Mouse (Mus musculus): ENCODE results near the gene Pigq.

The Pigq gene

GRCm38 (mm10) chr17:25925348-25925747, 19.4 kb downstream of the Pigq start:
- peak; percentile 61 for ATAC-seq (ENCODE audit: low TSS enrichment)

GRCm38 (mm10) chr17:25922120-25922519, 22.6 kb downstream of the Pigq start:
- no peak for ATAC-seq (ENCODE audit: low TSS enrichment)

- peak; percentile 88 for ATAC-seq (ENCODE audit: low TSS enrichment)
Observed at GRCm38 (mm10) chr17:25919786-25920642, 24.7 kb downstream of the Pigq start.

GRCm38 (mm10) chr17:25919144-25919785, 25.5 kb downstream of the Pigq start, which contains the start of gene Rab40c:
Gene Rab40c, minus strand, starts transcription at chr17:25919727.
- no peak for ATAC-seq (ENCODE audit: low TSS enrichment)

GRCm38 (mm10) chr17:25918037-25918750, 26.5 kb downstream of the Pigq start:
- no peak for ATAC-seq (ENCODE audit: low TSS enrichment)

- no peak for ATAC-seq (ENCODE audit: low TSS enrichment)
Observed at GRCm38 (mm10) chr17:25916931-25917647, 27.6 kb downstream of the Pigq start.

- no peak for ATAC-seq (ENCODE audit: low TSS enrichment)
Observed at GRCm38 (mm10) chr17:25914295-25914694, 30.4 kb downstream of the Pigq start.

GRCm38 (mm10) chr17:25913877-25914275, 30.9 kb downstream of the Pigq start:
- no peak for ATAC-seq (ENCODE audit: low TSS enrichment)

- peak; percentile 78 for ATAC-seq (ENCODE audit: low TSS enrichment)
Observed at GRCm38 (mm10) chr17:25913186-25913876, 31.4 kb downstream of the Pigq start.

- no peak for ATAC-seq (ENCODE audit: low TSS enrichment)
Observed at GRCm38 (mm10) chr17:25911816-25912215, 32.9 kb downstream of the Pigq start.

GRCm38 (mm10) chr17:25907640-25908039, 37.1 kb downstream of the Pigq start:
- ATAC-seq (ENCODE audit: low TSS enrichment), result peak; percentile 76; the same call in 1 of the 2 replicates

GRCm38 (mm10) chr17:25903061-25903460, 41.7 kb downstream of the Pigq start:
- no peak for ATAC-seq (ENCODE audit: low TSS enrichment)

GRCm38 (mm10) chr17:25900193-25900592, 44.5 kb downstream of the Pigq start:
- no peak for ATAC-seq (ENCODE audit: low TSS enrichment)

GRCm38 (mm10) chr17:25895891-25896290, 48.8 kb downstream of the Pigq start:
- no peak for ATAC-seq (ENCODE audit: low TSS enrichment)

GRCm38 (mm10) chr17:25895415-25895814, 49.3 kb downstream of the Pigq start:
- no peak for ATAC-seq (ENCODE audit: low TSS enrichment)

GRCm38 (mm10) chr17:25893975-25894617, 50.6 kb downstream of the Pigq start:
- ATAC-seq (ENCODE audit: low TSS enrichment), result peak; percentile 89

GRCm38 (mm10) chr17:25888837-25889236, 55.9 kb downstream of the Pigq start:
- ATAC-seq (ENCODE audit: low TSS enrichment), result peak; percentile 90; the same call in 1 of the 2 replicates

GRCm38 (mm10) chr17:25887467-25887866, 57.3 kb downstream of the Pigq start:
- no peak for ATAC-seq (ENCODE audit: low TSS enrichment)

- no peak for ATAC-seq (ENCODE audit: low TSS enrichment)
Observed at GRCm38 (mm10) chr17:25886806-25887205, 57.9 kb downstream of the Pigq start.

- ATAC-seq (ENCODE audit: low TSS enrichment), result peak; percentile 43; the same call in 1 of the 2 replicates
Observed at GRCm38 (mm10) chr17:25885636-25886035, 59.1 kb downstream of the Pigq start.

All from frontal cortex, adult (tissue).